Mouse (Mus musculus) midbrain, embryonic 16.5 days (tissue): ENCODE measurements around the gene Pald1. TPM values are rescaled to one million over a fixed set of nuclear protein-coding genes. Genes with fewer than 3 reads are reported as not detected.

Experiments
- ATAC-seq: fragments of 200-750 bp; cut with Nextera tagmentation; 2 replicates; pipeline ENCODE4 v1.8.0; 2017; ENCODE audit warnings: moderate TSS enrichment
- H3K27ac ChIP-seq: fragments of 300-500 bp; sonication (generic); 2 replicates; pipeline ENCODE4 v1.5.1; 2014; ENCODE audit warnings: mild to moderate bottlenecking, low read length, mixed read lengths
- H3K27me3 ChIP-seq: fragments of 300-500 bp; sonication (generic); 2 replicates; pipeline ENCODE4 v1.6.1; 2014; ENCODE audit warnings: low read depth, low read length, mixed read lengths; ENCODE audit not compliant: control insufficient read depth, insufficient read depth
- H3K36me3 ChIP-seq: fragments of 300-500 bp; sonication (generic); 2 replicates; pipeline ENCODE4 v1.6.1; 2014; ENCODE audit warnings: mild to moderate bottlenecking, low read length, moderate library complexity, mixed read lengths; ENCODE audit not compliant: control insufficient read depth, insufficient read depth
- H3K4me1 ChIP-seq: fragments of 300-500 bp; sonication (generic); 2 replicates; pipeline ENCODE4 v1.6.1; 2014; ENCODE audit warnings: mild to moderate bottlenecking, low read length, mixed read lengths; ENCODE audit not compliant: control insufficient read depth, insufficient read depth
- H3K4me2 ChIP-seq: fragments of 300-500 bp; sonication (generic); 2 replicates; pipeline ENCODE4 v1.6.1; 2014; ENCODE audit warnings: mild to moderate bottlenecking, low read length, mixed read lengths
- H3K4me3 ChIP-seq: fragments of 300-500 bp; sonication (generic); 2 replicates; pipeline ENCODE4 v1.5.1; 2014; ENCODE audit warnings: low read depth, mild to moderate bottlenecking, low read length, moderate library complexity, mixed read lengths
- H3K9ac ChIP-seq: fragments of 300-500 bp; sonication (generic); 2 replicates; pipeline ENCODE4 v1.6.1; 2014; ENCODE audit warnings: low read depth, low read length, mixed read lengths
- H3K9me3 ChIP-seq: fragments of 300-500 bp; sonication (generic); replicated peaks from 2 replicates; pipeline ENCODE4 v1.6.1; 2014; ENCODE audit warnings: mild to moderate bottlenecking, low read length, mixed read lengths; ENCODE audit not compliant: control insufficient read depth, poor library complexity, severe bottlenecking
- WGBS: fragments of 180-500 bp; shearing (Covaris S2); extraction: QIAGEN DNeasy Blood & Tissue Kit; methylation state at CpG from one replicate; pipeline ENCODE4 v1.1.7; 2014; 5-methylcytosine and 5-hydroxymethylcytosine counted together
- polyA plus RNA-seq: library from polyadenylated mRNA; unstranded; fragments of >200 nt; fragmentation: Nextera tagmentation; extraction: Ambion mirVana; gene quantifications from 2 replicates; pipeline ENCODE4 v1.2.1, GENCODE M21; 2015

The Pald1 gene
- polyA plus RNA-seq, 1 experiment from 2014 or later, result 20.6 TPM

DNA sequence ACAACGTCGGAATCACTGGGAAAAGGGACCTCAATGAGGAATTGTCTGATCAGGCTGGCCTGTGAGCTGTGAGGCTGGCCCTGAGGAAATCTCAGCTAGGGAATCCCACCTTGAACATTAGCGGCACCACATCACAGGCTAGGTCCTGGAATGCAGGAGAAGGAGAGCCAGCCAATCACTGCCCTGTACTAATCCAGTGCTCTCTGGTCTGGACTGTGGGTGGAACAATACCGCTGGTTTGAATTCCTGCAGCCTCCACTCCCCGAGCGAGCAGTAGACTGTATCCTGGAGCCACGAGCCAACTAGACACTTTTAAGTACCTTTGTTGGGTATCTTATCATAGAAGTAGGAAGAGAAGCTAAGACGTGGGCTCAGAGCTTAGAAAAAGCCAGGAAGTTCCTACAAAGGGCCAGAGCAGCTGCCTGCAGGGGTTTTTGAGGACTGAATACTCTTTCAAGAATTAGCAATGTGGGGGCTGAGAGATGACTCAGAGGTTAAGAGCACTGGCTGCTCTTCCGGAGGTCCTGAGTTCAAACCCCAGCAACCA lies 57.5 kb downstream of the Pald1 start:
- Histone ChIP-seq H3K4me3 (no peak overlapping the region), H3K9ac (no peak overlapping the region), H3K4me1 (no peaks in the 10 kb centered on the region), H3K9me3 (peaks cover 3% of the 10 kb centered on the region; the same call in 1 of the 2 replicates), H3K27me3 (no peaks in the 10 kb centered on the region), H3K4me2 (no peak overlapping the region), H3K36me3 (peaks cover 5% of the 10 kb centered on the region), H3K27ac (no peak overlapping the region)
- ATAC-seq, result no peak
- 35% methylated on average over 9 of the region's 9 CpGs for WGBS

- Histone ChIP-seq H3K27ac (no peak overlapping the region), H3K4me3 (no peak overlapping the region), H3K36me3 (peaks cover 8% of the 10 kb centered on the region), H3K9me3 (peaks cover 3% of the 10 kb centered on the region; the same call in 1 of the 2 replicates), H3K9ac (no peak overlapping the region), H3K4me2 (no peak overlapping the region), H3K27me3 (no peaks in the 10 kb centered on the region), H3K4me1 (no peaks in the 10 kb centered on the region)
- whole genome bisulfite sequencing, result 82% methylated on average over 8 of the region's 8 CpGs
- no peak for ATAC-seq
Observed at GRCm38 (mm10) chr10:61324717-61325116, 58.6 kb downstream of the Pald1 start.

DNA sequence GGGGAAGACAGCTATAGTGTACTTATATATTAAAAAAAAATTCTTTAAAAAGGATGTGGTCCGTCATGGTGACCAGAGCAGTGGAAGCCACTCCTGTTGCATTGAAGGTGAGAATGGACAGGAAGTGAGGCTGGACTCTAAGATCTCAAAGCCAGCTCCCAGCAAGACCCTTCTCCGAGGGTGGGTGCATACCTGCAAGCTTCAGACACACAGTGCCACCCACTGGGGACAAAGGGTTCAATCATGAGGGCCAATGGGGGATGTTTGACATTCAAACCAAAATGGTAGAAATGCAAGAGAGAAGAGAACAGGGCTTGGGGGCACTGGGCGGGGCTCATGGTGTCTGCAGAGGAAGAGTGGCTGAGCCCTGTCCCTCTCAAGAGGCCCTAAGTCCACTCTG lies 64.8 kb downstream of the Pald1 start:
- no peaks in the 10 kb centered on the region for H3K27me3 ChIP-seq
- no peak for ATAC-seq
- peaks cover 3% of the 10 kb centered on the region; the same call in 1 of the 2 replicates for H3K9me3 ChIP-seq
- H3K36me3 ChIP-seq, result peaks cover 8% of the 10 kb centered on the region
- H3K4me2 ChIP-seq, result no peak overlapping the region
- 98% methylated on average over 3 of the region's 3 CpGs for WGBS
- no peak overlapping the region for H3K27ac ChIP-seq
- no peak overlapping the region for H3K4me3 ChIP-seq
- H3K4me1 ChIP-seq, result no peaks in the 10 kb centered on the region
- no peak overlapping the region for H3K9ac ChIP-seq

GRCm38 (mm10) chr10:61315324-61315880 lies 67.9 kb downstream of the Pald1 start:
- Histone ChIP-seq H3K27ac (no peak overlapping the region), H3K36me3 (no peaks in the 10 kb centered on the region), H3K27me3 (no peaks in the 10 kb centered on the region), H3K4me3 (no peak overlapping the region), H3K4me1 (no peaks in the 10 kb centered on the region), H3K9ac (no peak overlapping the region), H3K4me2 (no peak overlapping the region), H3K9me3 (no peaks in the 10 kb centered on the region)
- 15% methylated on average over 9 of the region's 9 CpGs for WGBS
- ATAC-seq, result no peak

DNA sequence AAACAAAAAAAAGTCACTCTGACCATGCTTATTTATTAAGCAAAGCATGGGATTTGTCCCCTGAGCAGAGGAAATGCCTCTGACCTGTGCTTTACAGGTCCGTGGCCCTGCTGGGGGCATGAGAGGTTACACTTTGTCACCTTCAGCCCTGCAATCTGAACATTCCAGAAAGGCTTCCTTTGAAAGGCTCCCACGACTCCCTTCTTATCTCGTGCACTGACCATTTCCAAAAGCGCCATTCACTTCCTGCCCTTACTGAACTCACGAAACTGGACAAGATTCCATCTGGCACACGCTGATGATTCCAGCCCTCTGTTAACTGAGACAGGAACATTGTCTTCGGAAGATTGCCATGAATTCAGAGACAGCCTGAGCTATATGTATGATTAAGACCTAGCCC lies 69.6 kb downstream of the Pald1 start:
- Histone ChIP-seq H3K27ac (no peak overlapping the region), H3K4me2 (no peak overlapping the region), H3K36me3 (no peaks in the 10 kb centered on the region), H3K27me3 (no peaks in the 10 kb centered on the region), H3K9ac (no peak overlapping the region), H3K4me3 (no peak overlapping the region), H3K9me3 (no peaks in the 10 kb centered on the region), H3K4me1 (no peaks in the 10 kb centered on the region)
- ATAC-seq, result no peak
- 80% methylated on average over 7 of the region's 7 CpGs for WGBS

DNA sequence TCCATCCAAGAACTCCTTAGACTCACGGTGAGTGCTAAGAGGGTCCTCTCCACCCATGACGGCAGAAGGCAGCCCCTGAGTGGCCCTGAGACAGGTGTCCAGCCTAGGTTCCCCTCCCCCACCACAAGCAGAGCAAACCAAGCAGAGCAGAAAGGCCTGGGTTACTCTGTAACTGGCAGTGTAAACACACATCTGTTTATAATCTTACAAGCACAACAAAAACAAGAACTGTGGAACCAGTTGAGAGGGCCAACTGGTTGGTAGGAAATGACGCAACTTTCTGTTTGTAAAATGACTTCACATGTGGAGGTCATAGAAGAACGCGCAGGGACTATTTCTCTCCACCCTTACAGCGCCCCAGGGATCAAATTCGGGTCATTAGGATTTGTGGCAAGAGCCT lies 70.6 kb downstream of the Pald1 start:
- 71% methylated on average over 7 of the region's 7 CpGs for WGBS
- no peaks in the 10 kb centered on the region for H3K9me3 ChIP-seq
- no peak for ATAC-seq
- H3K4me1 ChIP-seq, result no peaks in the 10 kb centered on the region
- H3K4me3 ChIP-seq, result no peak overlapping the region
- no peaks in the 10 kb centered on the region for H3K36me3 ChIP-seq
- no peak overlapping the region for H3K9ac ChIP-seq
- no peak overlapping the region for H3K27ac ChIP-seq
- H3K27me3 ChIP-seq, result no peaks in the 10 kb centered on the region
- H3K4me2 ChIP-seq, result no peak overlapping the region

DNA sequence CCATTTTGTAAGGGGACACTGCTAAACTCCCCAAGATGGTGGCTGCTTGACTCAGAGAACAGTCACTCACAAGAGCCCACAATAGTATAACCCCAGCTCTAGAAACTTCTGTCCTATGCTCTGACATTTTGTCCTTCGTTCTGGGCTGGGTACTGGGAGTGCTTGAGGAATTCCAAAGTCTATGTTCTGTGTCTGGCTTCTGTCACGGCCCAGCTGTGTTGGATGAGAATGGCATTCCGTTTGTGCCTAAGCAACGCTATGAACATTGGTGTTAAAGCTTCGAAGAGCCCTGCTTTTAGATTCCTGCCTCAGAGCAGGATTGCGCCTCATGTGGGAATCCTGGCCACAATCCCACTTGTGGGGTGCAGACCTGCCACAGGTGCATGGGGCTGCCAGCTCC lies 71.2 kb downstream of the Pald1 start:
- H3K9ac ChIP-seq, result no peak overlapping the region
- no peaks in the 10 kb centered on the region for H3K4me1 ChIP-seq
- WGBS, result 88% methylated on average over 6 of the region's 6 CpGs
- H3K4me2 ChIP-seq, result no peak overlapping the region
- ATAC-seq, result no peak
- H3K9me3 ChIP-seq, result no peaks in the 10 kb centered on the region
- H3K4me3 ChIP-seq, result no peak overlapping the region
- no peak overlapping the region for H3K27ac ChIP-seq
- H3K27me3 ChIP-seq, result no peaks in the 10 kb centered on the region
- H3K36me3 ChIP-seq, result no peaks in the 10 kb centered on the region

DNA sequence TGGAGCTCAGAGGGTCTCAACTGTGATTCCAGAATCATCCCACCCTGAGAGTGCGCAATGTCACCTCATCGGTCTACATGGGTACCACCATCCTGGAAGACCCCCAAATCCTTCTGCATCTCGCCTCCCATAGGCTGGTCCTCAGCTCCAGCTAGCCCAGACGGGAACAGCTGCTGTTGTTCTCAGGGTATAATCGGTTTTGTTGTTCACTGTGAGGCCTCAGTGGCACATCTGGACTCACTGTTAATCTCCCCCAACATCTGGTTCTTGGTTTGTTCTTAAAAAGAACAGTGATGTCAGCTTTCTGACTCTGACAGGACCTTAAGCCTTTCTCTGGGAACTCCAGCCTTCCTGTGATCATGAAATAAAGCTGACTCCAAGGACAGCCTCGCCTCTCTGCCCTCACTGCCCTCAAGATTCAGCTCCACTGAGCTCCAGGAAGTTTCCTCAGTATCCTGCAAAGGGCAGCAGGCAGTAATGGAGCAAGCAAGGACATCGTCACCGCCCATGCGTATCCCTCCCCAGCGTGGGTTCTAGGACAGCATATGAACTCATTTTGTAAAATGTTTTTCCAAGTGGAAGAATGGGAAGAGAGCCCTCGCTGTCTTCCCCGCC lies 74.5 kb downstream of the Pald1 start:
- no peak overlapping the region for H3K27ac ChIP-seq
- H3K4me2 ChIP-seq, result no peak overlapping the region
- no peaks in the 10 kb centered on the region for H3K4me1 ChIP-seq
- H3K9ac ChIP-seq, result no peak overlapping the region
- H3K4me3 ChIP-seq, result no peak overlapping the region
- no peaks in the 10 kb centered on the region for H3K36me3 ChIP-seq
- H3K27me3 ChIP-seq, result no peaks in the 10 kb centered on the region
- H3K9me3 ChIP-seq, result no peaks in the 10 kb centered on the region
- WGBS, result 67% methylated on average over 12 of the region's 12 CpGs
- ATAC-seq, result no peak

GRCm38 (mm10) chr10:61305928-61306590 lies 77.3 kb downstream of the Pald1 start:
- Histone ChIP-seq H3K36me3 (no peaks in the 10 kb centered on the region), H3K4me2 (no peak overlapping the region), H3K4me1 (no peaks in the 10 kb centered on the region), H3K9ac (no peak overlapping the region), H3K4me3 (no peak overlapping the region), H3K27me3 (no peaks in the 10 kb centered on the region), H3K27ac (no peak overlapping the region), H3K9me3 (no peaks in the 10 kb centered on the region)
- 86% methylated on average over 13 of the region's 13 CpGs for WGBS
- no peak for ATAC-seq
